Mouse (Mus musculus): ENCODE results near the gene Slc19a2.
"Not testable (repeated sequence)": the region's sequence is repeated elsewhere in the genome, so short reads cannot be mapped to it uniquely, and the experiment has no call there.

The Slc19a2 gene

GRCm38 (mm10) chr1:164248465-164249331 lies at the start of gene Slc19a2:
Gene Slc19a2 (plus strand): TSS chr1:164249046.
- DNase-seq, result peak; percentile 98

GRCm38 (mm10) chr1:164199551-164199950 lies 49.3 kb upstream of the Slc19a2 start:
- DNase-seq, result no peak

DNA sequence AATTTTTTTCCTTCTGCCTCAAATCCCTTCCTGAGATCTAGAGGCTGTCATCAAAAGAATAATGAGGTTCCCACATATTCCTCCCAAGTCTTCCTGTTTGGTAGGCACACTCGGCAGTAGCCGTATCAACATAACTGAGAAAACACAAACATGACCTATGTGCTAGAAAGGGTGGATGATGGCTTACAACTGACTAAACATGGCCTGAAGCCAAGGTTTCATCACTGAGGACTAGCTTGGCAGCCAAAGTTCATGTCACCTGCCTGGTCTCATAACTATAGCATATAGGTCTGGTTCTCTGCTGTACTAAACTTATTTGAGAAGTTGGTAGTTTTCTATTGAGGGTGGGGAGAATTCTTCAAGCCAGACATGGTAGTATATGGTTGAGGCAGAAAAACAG lies 40.4 kb upstream of the Slc19a2 start:
- DNase-seq, result no peak

DNA sequence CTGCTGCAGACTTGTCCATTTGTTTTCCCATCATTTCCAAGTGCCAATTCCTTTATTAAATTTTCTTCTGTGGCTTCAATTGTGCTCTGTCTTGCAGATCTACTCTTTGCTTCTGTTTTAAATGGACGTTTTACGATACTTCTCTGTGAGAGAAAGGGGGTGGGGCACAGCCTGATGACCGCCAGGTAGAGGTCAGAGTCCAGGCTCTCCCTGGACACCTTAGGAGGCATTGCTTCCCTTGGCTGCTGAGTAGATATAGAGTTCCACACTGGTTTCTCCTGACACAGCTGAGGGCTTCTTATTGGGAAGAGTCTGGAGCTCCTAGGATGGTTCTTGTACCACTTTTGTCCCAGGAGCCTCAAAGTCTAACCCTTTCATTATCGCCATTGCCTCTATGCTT lies 37.9 kb upstream of the Slc19a2 start:
- DNase-seq, result no peak

DNA sequence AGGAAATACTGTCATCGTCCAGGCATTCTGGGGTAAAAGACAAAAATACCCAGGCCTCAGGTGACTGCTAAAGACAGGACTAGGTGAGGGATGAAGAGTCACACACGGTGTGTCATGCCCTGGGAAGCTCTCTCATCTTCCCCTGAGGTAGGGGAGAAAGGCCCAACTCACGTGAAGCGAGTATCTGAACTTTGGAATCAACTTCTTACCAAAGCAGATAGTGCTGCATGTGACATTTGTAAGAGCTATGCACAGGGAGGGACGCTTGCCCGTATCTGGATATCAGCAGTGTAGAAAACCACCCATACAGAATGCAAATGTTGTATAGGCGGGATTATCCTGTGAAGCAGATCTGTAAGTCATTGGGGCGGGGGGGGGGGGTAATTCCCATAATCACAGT lies 36.2 kb upstream of the Slc19a2 start:
- no peak for DNase-seq

DNA sequence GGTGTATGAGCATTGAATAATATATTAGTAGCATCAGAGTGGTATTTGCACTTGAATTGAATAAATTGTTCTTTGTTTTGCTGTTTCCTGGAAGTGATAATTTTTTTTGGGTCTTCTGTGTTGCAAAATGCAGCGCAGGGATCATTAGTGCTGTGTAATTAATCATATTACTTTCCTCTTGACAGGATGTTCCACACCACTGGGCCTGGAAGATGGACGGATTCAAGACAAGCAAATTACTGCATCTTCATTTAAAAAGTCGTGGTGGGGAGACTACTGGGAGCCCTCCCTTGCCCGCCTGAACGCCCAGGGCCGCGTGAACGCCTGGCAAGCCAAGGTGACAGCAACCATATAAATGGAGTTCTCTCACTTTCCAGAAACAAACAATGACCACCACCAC lies 34.7 kb upstream of the Slc19a2 start:
- DNase-seq, result no peak

DNA sequence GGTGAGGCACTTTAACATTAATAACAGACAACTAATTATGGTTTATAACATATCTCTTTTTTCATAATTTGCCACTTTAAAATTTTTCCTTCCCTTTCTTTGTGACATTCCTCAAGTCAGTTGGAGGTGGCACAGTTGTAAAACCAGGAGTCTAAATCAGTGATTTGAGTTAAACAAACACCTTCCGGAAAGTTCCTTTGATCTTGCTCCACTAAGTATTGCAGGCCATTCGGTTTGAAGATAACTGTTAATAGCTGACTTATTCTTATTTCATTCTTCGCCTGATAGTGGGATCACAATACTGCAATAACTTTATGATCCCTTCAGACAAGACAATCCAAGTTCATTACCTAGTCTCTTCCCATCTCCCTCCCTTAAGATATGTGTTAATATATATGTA lies 33.7 kb upstream of the Slc19a2 start:
- no peak for DNase-seq

DNA sequence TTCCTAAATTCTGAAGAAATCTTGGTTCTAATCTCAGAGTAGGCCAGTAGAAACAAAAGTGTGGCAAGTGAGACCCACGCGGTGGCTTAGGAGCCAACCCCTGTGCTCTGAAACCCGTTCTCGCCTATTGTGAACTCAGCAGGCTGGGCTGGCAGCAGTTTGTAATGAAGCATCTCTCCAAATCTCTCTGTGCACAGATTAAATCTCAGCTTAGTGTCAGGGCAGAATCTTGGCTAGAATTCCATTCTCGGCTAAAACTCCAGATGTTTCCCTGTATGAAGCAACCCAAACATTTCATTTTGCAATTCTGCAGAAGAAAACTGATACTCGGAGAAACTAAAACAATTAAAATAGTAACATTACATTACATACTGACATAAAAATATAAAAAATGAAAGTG lies 33.3 kb upstream of the Slc19a2 start:
- no peak for DNase-seq

DNA sequence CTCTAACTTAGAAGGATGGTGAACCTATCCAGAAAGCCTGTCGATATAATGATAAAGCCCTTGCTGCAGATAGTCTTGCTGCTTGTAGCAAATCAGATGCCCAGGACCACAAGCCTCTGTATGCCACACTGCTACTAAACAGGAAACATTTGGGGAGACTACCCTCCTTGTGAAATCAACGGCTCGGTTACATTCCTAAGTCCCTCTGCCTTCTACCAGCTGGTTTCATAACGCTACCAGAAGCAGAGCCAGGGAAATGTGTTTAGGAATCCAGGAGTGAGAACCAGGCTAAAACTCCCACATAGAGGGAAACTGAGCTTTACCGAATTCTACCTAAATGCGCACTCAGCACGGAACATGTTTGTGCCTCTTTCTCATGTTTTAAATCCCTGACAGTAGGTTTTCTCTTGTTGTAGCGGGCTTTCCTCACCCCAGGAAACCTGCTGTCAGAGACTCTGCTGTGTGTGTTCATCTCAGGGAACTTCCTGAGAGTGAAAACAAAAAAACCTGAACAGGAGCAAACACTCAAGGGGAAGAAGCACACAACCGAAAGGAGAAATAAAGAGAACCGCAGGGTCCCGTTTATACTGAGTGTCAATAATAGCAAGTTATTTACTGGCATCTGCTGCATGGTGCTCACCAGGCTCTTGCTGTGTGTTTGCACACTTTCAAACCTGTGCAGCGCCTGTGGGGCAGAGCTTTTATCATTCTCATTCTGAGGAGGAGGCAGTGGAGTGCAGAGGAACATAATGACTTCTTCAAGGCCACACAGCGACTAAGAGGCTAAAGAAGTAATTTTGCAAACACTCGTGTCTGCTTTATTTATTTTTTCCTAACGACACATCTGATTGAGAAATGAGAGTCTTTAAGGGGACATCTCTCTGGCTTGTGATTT lies 30.8 kb upstream of the Slc19a2 start:
- peak; percentile 14 for DNase-seq

- no peak for DNase-seq
These were observed 28.6 kb upstream of the Slc19a2 start for GRCm38 (mm10) chr1:164220261-164220660.

DNA sequence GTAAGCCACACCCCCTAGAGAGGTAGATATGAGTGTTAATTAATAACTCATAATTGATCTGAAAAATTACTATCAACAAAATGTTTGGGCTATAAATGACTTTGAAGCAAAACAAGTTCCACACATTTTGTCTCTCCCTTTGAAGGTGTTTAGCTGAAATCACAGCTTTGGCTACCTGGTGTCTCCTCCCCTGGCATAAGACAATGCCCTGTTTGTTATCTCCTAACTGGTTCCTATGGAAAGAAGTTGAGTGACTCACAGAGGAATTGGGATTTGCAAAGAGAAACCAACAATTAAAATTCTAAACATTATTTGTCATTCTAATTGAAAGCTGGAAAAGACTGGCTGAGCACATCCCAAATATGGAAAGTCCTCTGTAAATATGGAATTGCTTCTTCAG lies 25.8 kb upstream of the Slc19a2 start:
- no peak for DNase-seq

DNA sequence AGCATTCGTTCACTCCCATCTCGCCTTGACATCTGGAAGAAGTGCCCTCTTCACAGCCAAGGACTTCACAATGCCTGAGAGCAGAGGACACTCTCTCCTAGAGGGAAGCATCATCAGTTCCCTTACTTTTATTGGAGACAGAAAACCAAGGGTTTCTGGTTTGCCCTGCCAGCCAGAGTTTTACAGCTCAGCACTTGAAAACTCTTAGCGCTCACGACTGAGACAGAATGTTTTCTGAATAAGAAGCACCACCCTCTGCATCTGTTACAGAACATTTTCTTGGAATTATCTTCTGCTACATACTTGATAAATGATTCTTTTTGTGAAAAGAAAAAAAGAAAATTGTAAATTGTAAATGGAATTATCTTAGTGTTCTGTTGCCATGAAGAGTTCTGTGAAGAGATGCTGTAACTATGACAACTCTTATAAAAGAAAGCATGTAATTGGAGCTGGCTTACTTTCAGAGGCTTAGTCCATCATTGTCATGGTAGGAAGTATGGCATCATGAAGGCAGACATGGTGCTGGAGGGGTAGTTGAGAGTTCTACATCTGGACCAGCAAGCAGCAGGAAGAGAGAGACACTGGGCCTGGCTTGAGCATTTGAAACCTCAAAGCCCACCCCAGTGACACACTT lies 16.8 kb upstream of the Slc19a2 start:
- not testable (repeated sequence) for DNase-seq

- DNase-seq, result no peak
These were observed 15.4 kb upstream of the Slc19a2 start for GRCm38 (mm10) chr1:164233447-164233846.

DNA sequence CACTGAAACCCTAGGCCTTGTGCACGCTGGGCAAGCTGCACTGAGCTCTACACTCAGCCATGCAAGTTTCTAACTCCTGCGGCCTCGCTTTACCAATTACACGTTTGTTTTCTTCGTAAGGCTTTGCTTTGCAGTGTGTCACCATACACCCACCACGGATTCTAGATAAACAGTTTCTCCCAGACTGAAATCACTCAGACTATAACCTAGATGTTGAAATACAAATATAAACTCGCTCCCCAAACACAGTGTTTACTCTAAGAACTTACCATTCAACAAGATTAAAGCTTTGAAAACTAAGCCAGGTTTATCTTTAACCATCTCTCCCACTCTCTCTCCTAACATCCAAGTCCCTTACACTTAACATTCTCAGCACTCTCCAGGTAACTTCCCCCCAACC lies 13.8 kb upstream of the Slc19a2 start:
- DNase-seq, result no peak

DNA sequence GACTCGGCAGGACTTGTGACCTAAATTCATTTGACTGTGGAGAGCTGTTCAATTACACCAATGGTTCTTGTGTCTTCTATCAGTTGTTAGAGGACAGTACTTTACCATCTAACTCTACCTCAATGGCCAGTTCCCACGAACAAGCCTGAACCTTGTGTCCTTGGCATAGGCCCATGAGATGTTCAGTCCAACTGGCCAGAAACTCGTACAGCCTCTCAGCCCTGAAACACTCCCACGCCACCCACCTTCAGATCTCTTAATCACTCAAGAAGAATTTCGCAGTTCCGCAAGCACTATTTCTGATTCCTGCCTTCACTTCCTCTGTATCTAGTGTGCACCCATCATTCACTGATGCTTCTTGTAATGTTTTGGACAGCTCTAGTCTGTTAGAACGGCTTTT lies 12.8 kb upstream of the Slc19a2 start:
- no peak for DNase-seq

- no peak for DNase-seq
These were observed 7.4 kb upstream of the Slc19a2 start for GRCm38 (mm10) chr1:164241494-164241893.

- no peak for DNase-seq
These were observed 6.0 kb upstream of the Slc19a2 start for GRCm38 (mm10) chr1:164242809-164243208.

DNA sequence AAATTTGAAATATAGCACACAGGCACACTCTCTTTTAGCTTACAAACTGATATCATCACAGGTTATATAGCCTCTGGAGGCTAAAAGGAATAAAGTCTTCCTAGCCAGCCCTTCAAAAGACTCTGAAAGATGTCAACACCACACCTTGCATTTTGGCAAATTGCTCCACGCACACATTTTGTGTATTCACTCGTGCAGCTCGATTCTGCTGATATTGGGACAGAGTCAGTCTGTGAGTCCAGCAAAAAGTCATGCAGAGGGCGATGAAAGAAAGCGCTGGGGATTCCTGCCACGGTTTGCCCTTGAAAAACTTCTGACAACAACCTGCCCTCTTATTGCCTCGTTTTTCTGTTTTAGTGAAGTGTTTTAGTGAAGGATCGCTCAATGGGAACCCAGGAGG lies 1.4 kb upstream of the Slc19a2 start:
- DNase-seq, result no peak

GRCm38 (mm10) chr1:164247971-164248370 lies 875 bp upstream of the Slc19a2 start:
- peak; percentile 33 for DNase-seq

- DNase-seq, result no peak
These were observed 476 bp downstream of the Slc19a2 start for GRCm38 (mm10) chr1:164249332-164249711.

- peak; percentile 20 for DNase-seq
These were observed 1.7 kb downstream of the Slc19a2 start for GRCm38 (mm10) chr1:164250391-164251150.

DNA sequence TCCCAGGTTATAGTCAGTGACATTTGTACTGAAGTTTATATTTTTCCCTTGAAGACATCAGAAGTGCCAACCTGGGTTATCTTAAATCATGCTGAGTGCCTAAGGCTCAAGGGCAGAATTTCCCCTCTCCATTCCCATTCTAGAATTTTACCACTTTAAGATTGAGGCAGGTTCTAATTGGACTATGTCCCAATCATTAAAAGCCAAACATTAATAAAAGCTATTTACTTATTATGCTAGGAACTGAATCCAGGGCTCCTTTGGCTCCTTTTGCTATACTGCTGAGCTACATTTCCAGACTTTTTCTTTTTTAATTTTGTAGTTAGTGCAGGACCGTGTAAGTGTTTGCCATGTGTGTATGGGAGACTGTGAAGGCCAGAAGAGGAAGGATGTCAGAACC lies 2.6 kb downstream of the Slc19a2 start:
- DNase-seq, result no peak

GRCm38 (mm10) chr1:164252551-164252950 lies 3.7 kb downstream of the Slc19a2 start:
- no peak for DNase-seq
